Mouse (Mus musculus) spleen, embryonic (tissue): ENCODE data around the gene Trim14.

ENCODE experiments used
- CTCF ChIA-PET: fragments of 350-600 bp; sonication (Branson Sonifier 250); formaldehyde crosslinking; loops from one replicate; lab custom pipeline; 2022; lab: Charles Lee

The Trim14 gene

DNA sequence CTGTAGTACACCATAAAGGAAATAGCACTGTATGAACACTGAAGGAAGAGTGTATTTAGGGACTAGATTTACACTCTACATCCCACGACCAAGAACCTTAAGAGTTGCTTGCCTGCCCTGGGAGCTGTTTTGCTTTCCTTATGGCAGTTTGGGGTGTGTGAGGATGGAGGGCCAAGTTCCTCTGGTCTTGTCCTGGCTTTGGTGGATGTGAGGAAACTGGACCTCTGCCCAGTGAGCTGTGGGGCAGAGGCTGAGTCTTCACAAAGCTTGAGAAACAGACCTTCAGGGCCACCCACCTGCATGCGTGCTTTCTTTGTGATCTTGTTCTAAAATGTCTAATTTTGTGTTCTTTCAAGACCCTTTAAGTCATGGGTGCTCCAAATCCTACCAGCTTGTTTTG lies 3.4 kb downstream of the Trim14 start:
- CTCF ChIA-PET, result no interaction called here

GRCm38 (mm10) chr4:46529722-46530121 lies 6.2 kb downstream of the Trim14 start:
- CTCF ChIA-PET, result no interaction called here

- CTCF ChIA-PET, result interaction anchor here (0.7 kb wide), 2 partner anchors 29 to 539 kb away, joined by 3 to 8 read pairs; no protein-coding TSS in a partner anchor
These were observed 8.4 kb downstream of the Trim14 start for GRCm38 (mm10) chr4:46527558-46527926.

DNA sequence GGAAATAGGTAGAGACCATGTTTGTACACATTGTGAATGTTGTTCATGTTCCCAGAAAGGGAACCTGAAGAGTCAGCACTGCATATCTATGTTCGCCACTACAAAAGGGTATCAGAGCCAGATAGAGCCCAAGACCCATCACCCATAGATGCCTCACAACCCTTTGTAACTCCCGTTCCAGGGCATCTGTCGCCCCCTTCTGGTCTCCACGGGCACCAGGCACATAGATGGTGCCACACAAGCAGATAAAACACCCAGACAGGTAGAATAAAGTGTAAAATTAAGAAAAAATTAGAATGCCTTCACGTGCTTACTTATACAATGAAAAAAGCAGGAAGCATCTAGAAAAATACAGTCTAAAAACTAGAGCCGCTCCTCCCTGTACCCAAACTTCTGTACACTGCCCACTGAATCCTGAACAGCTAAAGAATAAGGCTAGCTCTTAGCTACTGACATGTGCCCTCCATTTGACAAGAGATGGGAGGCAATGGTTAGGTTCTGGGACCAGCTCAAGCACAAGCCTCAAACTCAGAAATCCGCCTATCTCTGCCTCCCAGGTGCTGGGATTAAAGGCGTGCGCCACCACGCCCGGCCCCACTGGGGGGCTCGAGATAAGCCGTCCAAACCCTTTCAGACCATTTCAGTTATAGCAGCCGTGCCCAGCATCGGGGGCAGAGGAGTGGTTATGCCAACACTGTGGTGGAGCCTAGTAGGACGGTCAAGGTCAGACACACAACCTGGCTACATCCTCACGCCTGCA lies 9.0 kb downstream of the Trim14 start:
- CTCF ChIA-PET, result interaction anchor here (1.1 kb wide), 1 partner anchor 18 kb away, joined by 5 read pairs; no protein-coding TSS in a partner anchor

DNA sequence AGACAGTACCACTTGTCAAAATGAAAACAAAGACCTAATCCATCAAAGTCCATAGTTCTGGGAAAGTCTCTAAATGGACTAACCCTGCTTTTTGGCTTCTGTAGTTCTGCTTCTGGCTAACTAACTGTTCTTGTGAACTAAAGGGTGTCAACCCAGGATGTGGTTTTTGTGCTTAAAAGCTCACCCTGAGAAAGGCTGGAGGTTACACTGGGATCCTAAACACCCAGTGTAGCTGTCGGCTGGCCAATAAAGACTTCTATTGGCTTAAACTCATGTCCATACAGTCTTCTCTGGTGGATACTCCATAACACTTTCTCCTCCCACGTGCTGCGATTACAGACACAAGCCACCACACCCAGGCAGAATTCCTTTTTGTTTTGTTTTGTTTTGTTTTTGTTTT lies 9.7 kb downstream of the Trim14 start:
- CTCF ChIA-PET, result interaction anchor here (0.6 to 1.1 kb wide), 2 partner anchors 18 to 20 kb away, joined by 5 to 7 read pairs; no protein-coding TSS in a partner anchor

GRCm38 (mm10) chr4:46523324-46523723 lies 12.6 kb downstream of the Trim14 start:
- CTCF ChIA-PET, result interaction anchor here (0.5 to 0.6 kb wide), 2 partner anchors 83 to 168 kb away, joined by 3 to 5 read pairs; no protein-coding TSS in a partner anchor

DNA sequence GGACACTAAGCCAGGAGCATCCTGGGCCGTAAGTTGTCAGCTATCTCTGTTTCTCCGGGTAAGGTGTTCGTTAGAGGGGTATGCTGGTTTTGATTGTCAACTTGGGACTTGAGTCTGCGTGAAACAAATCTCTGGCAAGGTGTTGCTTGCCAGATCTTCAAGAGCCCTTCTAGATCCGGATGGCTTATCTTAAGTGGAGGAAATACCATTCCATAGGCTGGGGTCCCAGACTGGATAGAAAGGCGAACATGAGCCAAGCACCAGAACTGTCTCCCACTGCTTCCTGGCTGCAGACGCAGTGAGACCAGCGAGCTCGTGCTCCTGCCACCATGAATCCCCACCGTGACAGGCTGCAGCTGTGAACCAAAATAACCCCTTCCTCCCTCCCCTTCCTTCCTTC lies 14.5 kb downstream of the Trim14 start:
- CTCF ChIA-PET, result no interaction called here

- CTCF ChIA-PET, result interaction anchor here (0.6 to 1.0 kb wide), 3 partner anchors 11 to 165 kb away, joined by 3 to 9 read pairs (median 4); no protein-coding TSS in a partner anchor
These were observed 15.4 kb downstream of the Trim14 start for GRCm38 (mm10) chr4:46520491-46520890.

- CTCF ChIA-PET, result interaction anchor here (1.2 kb wide), 1 partner anchor 18 kb away, joined by 5 read pairs; no protein-coding TSS in a partner anchor
These were observed 28.0 kb downstream of the Trim14 start for GRCm38 (mm10) chr4:46507736-46508460.

GRCm38 (mm10) chr4:46506801-46507610 lies 28.9 kb downstream of the Trim14 start:
- CTCF ChIA-PET, result no interaction called here

GRCm38 (mm10) chr4:46505361-46506057 lies 30.4 kb downstream of the Trim14 start:
- CTCF ChIA-PET, result interaction anchor here (0.6 to 1.6 kb wide), 3 partner anchors 105 to 1375 kb away, joined by 3 to 4 read pairs (median 3); no protein-coding TSS in a partner anchor

GRCm38 (mm10) chr4:46503881-46504280 lies 32.1 kb downstream of the Trim14 start:
- CTCF ChIA-PET, result interaction anchor here (0.5 to 0.9 kb wide), 3 partner anchors 17 to 380 kb away, joined by 3 to 11 read pairs (median 7); no protein-coding TSS in a partner anchor

DNA sequence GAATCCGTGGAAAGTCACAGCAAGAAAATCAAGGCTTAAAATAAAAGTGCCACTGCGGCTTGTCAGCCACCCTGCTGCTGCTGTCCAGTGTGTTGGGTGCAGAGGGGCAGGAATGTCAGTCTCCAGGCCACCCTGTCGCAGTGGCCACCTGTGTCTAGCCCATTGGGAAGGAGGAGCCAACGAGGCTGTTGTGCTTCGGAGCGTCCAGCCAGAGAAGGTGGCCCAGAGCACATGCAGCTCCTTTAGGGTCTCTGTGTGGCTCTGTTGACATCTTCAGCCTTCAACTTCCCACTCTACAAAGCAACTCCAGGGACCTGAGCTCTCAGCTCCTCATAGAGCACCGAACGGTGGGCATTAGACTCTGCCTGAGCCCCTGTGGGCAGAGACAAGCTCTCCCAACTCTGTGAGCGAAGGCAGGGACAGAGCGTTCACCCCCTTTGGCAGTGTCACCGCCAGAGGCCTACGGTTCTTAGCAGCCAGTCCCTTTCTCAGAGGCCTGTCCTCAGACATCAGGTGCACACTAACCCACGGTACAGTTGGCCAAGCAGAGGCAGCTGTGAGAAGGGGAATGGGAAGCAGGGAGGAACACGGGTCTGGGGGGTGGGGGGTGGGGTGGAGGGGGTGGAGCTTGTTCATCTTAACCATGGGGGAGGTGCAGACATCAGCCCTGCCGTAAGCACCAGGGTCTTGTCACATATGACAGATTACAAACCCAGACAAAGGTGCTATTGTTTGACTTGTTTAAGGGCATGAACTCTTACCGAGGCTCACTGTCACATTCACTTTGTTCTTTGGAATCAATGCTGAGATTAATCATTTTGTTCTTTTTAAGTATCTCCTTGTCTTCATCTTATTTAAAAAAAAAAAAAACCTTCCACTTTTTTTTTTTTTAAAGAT lies 33.1 kb downstream of the Trim14 start:
- CTCF ChIA-PET, result interaction anchor here (0.5 kb wide), 1 partner anchor 381 kb away, joined by 3 read pairs; no protein-coding TSS in a partner anchor

GRCm38 (mm10) chr4:46498976-46499375 lies 37.0 kb downstream of the Trim14 start:
- CTCF ChIA-PET, result interaction anchor here (0.6 kb wide), 2 partner anchors 13 to 29 kb away, joined by 4 to 8 read pairs; no protein-coding TSS in a partner anchor

GRCm38 (mm10) chr4:46498511-46498910 lies 37.4 kb downstream of the Trim14 start:
- CTCF ChIA-PET, result interaction anchor here (0.6 kb wide), 1 partner anchor 29 kb away, joined by 8 read pairs; no protein-coding TSS in a partner anchor

GRCm38 (mm10) chr4:46497286-46497892 lies 38.6 kb downstream of the Trim14 start:
- CTCF ChIA-PET, result interaction anchor here (0.7 kb wide), 1 partner anchor 37 kb away, joined by 7 read pairs; no protein-coding TSS in a partner anchor

GRCm38 (mm10) chr4:46495543-46495942 lies 40.4 kb downstream of the Trim14 start:
- CTCF ChIA-PET, result no interaction called here

DNA sequence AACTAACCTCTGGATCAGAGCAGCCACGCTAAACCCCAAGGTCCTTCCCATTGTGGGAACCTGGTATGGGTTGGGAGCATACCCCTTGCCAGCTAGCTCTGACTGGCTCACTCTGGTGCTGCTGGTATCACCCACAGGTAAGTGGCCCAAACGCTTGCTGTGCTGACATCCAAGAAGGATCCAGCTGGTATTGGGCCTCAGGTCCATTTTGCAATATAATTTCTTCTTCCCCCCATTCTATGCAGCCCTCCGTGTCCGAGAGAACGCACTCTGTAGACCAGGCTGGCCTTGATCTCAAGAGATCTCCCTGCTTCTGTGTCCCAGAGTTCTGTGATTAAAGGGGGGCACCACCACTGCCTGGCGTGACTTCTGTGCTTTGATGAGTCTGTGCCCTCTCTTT lies 42.9 kb downstream of the Trim14 start:
- CTCF ChIA-PET, result no interaction called here
